Mouse (Mus musculus) neural tube, embryonic 15.5 days (tissue): ENCODE data around the gene Serpinf1. TPM values are rescaled to one million over a fixed set of nuclear protein-coding genes. Genes with fewer than 3 reads are reported as not detected.

Experiments
- ATAC-seq: fragments of 200-750 bp; cut with Nextera tagmentation; 2 replicates; pipeline ENCODE4 v1.8.0; 2017; ENCODE audit warnings: mild to moderate bottlenecking, moderate TSS enrichment, moderate library complexity; ENCODE audit not compliant: low FRiP score
- H3K27ac ChIP-seq: fragments of 300-500 bp; sonication (generic); replicated peaks from 2 replicates; pipeline ENCODE4 v1.5.1; 2015; ENCODE audit warnings: mild to moderate bottlenecking, inconsistent platforms
- H3K27me3 ChIP-seq: fragments of 300-500 bp; sonication (generic); replicated peaks from 2 replicates; pipeline ENCODE4 v1.6.1; 2015; ENCODE audit warnings: inconsistent platforms
- H3K36me3 ChIP-seq: fragments of 300-500 bp; sonication (generic); 2 replicates; pipeline ENCODE4 v1.6.1; 2015; ENCODE audit warnings: inconsistent platforms
- H3K4me1 ChIP-seq: fragments of 300-500 bp; sonication (generic); 2 replicates; pipeline ENCODE4 v1.6.1; 2015; ENCODE audit warnings: inconsistent platforms
- H3K4me2 ChIP-seq: fragments of 300-500 bp; sonication (generic); 2 replicates; pipeline ENCODE4 v1.6.1; 2015; ENCODE audit warnings: inconsistent platforms, mild to moderate bottlenecking, moderate library complexity
- H3K4me3 ChIP-seq: fragments of 300-500 bp; sonication (generic); replicated peaks from 2 replicates; pipeline ENCODE4 v1.5.1; 2015; ENCODE audit warnings: mild to moderate bottlenecking, inconsistent platforms
- H3K9ac ChIP-seq: fragments of 300-500 bp; sonication (generic); replicated peaks from 2 replicates; pipeline ENCODE4 v1.6.1; 2015; ENCODE audit warnings: mild to moderate bottlenecking, inconsistent platforms
- H3K9me3 ChIP-seq: fragments of 300-500 bp; sonication (generic); replicated peaks from 2 replicates; pipeline ENCODE4 v1.6.1; 2016; ENCODE audit warnings: inconsistent platforms
- WGBS: fragments of 180-500 bp; shearing (Covaris S2); methylation state at CpG from one replicate; pipeline ENCODE4 v1.1.7; 2015; ENCODE audit warnings: mixed read lengths; 5-methylcytosine and 5-hydroxymethylcytosine counted together
- polyA plus RNA-seq: library from polyadenylated mRNA; unstranded; fragments of >200 nt; fragmentation: Nextera tagmentation; extraction: Ambion mirVana; gene quantifications from 2 replicates; pipeline ENCODE4 v1.2.1, GENCODE M21; 2015

Serpinf1 gene
- polyA plus RNA-seq = 63.4 and 69.1 TPM in 2 replicates

- peak within 1 kb of the TSS; percentile 27 for H3K4me2 ChIP-seq
- no peak within 1 kb of the TSS for H3K27ac ChIP-seq
- 45% methylated on average over 10 of the region's 10 CpGs for WGBS
- no peaks in the 10 kb centered on the region for H3K36me3 ChIP-seq
- H3K4me1 ChIP-seq = no peaks in the 10 kb centered on the region
- H3K9me3 ChIP-seq = no peaks in the 10 kb centered on the region
- no peaks in the 10 kb centered on the region for H3K27me3 ChIP-seq
- no peak within 1 kb of the TSS for H3K9ac ChIP-seq
- peak within 1 kb of the TSS; percentile 20 for H3K4me3 ChIP-seq
- no peak for ATAC-seq
These were observed at the start of gene Serpinf1 for GRCm38 (mm10) chr11:75422013-75422792. Gene Serpinf1 (minus strand): TSS chr11:75422701.

- H3K9me3 ChIP-seq = no peaks in the 10 kb centered on the region
- H3K36me3 ChIP-seq = peaks cover 3% of the 10 kb centered on the region
- H3K27ac ChIP-seq = no peak overlapping the region
- no peak overlapping the region for H3K9ac ChIP-seq
- peaks cover 8% of the 10 kb centered on the region; the same call in 1 of the 2 replicates for H3K4me1 ChIP-seq
- no peak for ATAC-seq
- WGBS = 94% methylated on average over 3 of the region's 3 CpGs
- no peak overlapping the region for H3K4me2 ChIP-seq
- no peaks in the 10 kb centered on the region for H3K27me3 ChIP-seq
- no peak overlapping the region for H3K4me3 ChIP-seq
These were observed 48.2 kb upstream of the Serpinf1 start for GRCm38 (mm10) chr11:75470675-75471074.

DNA sequence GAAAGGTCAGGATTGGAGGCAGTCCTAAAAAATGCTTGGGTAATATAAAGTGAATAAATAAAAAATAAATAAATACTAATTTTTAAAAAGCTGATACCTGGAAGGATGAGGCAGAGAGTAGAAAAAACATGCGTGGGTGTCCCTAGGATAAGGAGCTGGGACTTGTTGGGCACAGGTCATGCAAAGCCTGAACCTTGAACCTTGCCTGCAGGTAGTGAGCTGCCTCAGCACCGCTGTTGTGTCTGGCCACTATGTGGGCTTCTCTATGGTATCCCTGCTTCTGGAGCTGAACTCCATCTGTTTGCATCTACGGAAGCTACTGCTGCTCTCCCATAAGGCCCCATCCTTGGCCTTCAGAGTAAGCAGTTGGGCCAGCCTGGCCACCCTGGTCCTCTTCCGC, 46.8 kb upstream of the Serpinf1 start:
- H3K27me3 ChIP-seq = no peaks in the 10 kb centered on the region
- no peak overlapping the region for H3K9ac ChIP-seq
- no peak overlapping the region for H3K4me2 ChIP-seq
- WGBS = 93% methylated on average over 4 of the region's 4 CpGs
- no peak overlapping the region for H3K4me3 ChIP-seq
- peaks cover 17% of the 10 kb centered on the region for H3K36me3 ChIP-seq
- no peak overlapping the region for H3K27ac ChIP-seq
- peaks cover 8% of the 10 kb centered on the region; the same call in 1 of the 2 replicates for H3K4me1 ChIP-seq
- no peaks in the 10 kb centered on the region for H3K9me3 ChIP-seq
- no peak for ATAC-seq

DNA sequence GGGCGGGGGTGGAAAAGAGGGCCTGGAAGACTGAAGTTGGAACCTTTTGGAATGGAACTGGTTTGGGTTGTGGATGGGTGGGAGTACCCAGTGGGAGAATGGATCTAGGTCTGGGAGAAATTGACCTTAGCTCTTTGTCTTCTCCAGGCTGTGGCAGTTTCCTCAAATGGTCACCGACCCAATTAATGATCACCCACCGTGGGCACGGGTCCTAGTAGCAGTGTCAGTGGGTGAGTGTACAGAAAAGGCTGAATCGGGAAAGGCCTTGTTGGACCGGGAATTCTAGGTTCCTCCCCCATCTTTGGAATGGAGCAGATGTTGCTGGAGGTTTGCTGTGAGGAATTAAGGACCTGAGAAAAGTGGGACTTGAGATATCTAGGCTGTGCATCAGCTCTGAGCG, 45.9 kb upstream of the Serpinf1 start:
- Histone ChIP-seq H3K9me3 (no peaks in the 10 kb centered on the region), H3K27me3 (no peaks in the 10 kb centered on the region), H3K4me2 (peak overlapping the region; percentile 64), H3K9ac (peak overlapping the region; percentile 40; the same call in 1 of the 2 replicates), H3K4me3 (peak overlapping the region; percentile 30), H3K4me1 (peaks cover 12% of the 10 kb centered on the region), H3K27ac (no peak overlapping the region), H3K36me3 (peaks cover 17% of the 10 kb centered on the region)
- 67% methylated on average over 7 of the region's 7 CpGs for WGBS
- ATAC-seq = no peak

- ATAC-seq = peak; percentile 50; the same call in 1 of the 2 replicates
- H3K36me3 ChIP-seq = peaks cover 17% of the 10 kb centered on the region
- H3K27me3 ChIP-seq = no peaks in the 10 kb centered on the region
- no peaks in the 10 kb centered on the region for H3K9me3 ChIP-seq
- H3K9ac ChIP-seq = peak overlapping the region; percentile 40; the same call in 1 of the 2 replicates
- peak overlapping the region; percentile 30 for H3K4me3 ChIP-seq
- H3K4me2 ChIP-seq = peak overlapping the region; percentile 64
- 19% methylated on average over 19 of the region's 19 CpGs for WGBS
- H3K4me1 ChIP-seq = peaks cover 19% of the 10 kb centered on the region
- no peak overlapping the region for H3K27ac ChIP-seq
These were observed 45.2 kb upstream of the Serpinf1 start for GRCm38 (mm10) chr11:75467512-75468215.

GRCm38 (mm10) chr11:75466731-75467505, 44.4 kb upstream of the Serpinf1 start:
- H3K4me2 ChIP-seq = no peak overlapping the region
- H3K9me3 ChIP-seq = no peaks in the 10 kb centered on the region
- H3K27ac ChIP-seq = no peak overlapping the region
- no peak overlapping the region for H3K9ac ChIP-seq
- no peaks in the 10 kb centered on the region for H3K27me3 ChIP-seq
- peaks cover 27% of the 10 kb centered on the region for H3K4me1 ChIP-seq
- peaks cover 17% of the 10 kb centered on the region for H3K36me3 ChIP-seq
- WGBS = 96% methylated on average over 4 of the region's 4 CpGs
- no peak overlapping the region for H3K4me3 ChIP-seq
- ATAC-seq = no peak

DNA sequence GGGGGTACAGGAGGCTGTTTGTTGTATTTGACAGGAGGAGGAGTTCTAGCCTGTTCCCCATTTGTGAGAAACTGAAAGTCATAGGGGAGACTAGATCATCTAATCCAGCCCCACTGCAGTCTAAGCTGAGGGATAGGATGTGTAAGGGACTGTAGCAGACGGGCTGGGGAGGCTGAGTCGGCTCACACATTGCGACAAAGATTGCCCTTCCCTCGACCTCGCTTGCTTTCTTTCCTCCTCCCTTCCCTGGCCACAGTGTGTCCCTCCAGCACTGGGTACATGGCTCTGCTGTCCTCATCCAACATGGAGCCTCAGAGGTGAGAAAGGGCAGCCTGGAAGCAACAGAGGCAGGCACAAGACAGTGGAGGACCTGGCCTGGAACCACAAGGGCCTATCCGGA, 42.5 kb upstream of the Serpinf1 start:
- H3K27ac ChIP-seq = no peak overlapping the region
- no peak overlapping the region for H3K4me2 ChIP-seq
- no peaks in the 10 kb centered on the region for H3K9me3 ChIP-seq
- WGBS = 88% methylated on average over 6 of the region's 6 CpGs
- H3K4me3 ChIP-seq = no peak overlapping the region
- H3K9ac ChIP-seq = no peak overlapping the region
- H3K4me1 ChIP-seq = peaks cover 35% of the 10 kb centered on the region
- H3K27me3 ChIP-seq = no peaks in the 10 kb centered on the region
- ATAC-seq = no peak
- H3K36me3 ChIP-seq = peaks cover 17% of the 10 kb centered on the region

GRCm38 (mm10) chr11:75464417-75464816, 41.9 kb upstream of the Serpinf1 start:
- H3K4me1 ChIP-seq = peaks cover 42% of the 10 kb centered on the region
- no peak overlapping the region for H3K27ac ChIP-seq
- no peak overlapping the region for H3K9ac ChIP-seq
- peaks cover 17% of the 10 kb centered on the region for H3K36me3 ChIP-seq
- no peaks in the 10 kb centered on the region for H3K27me3 ChIP-seq
- H3K4me2 ChIP-seq = no peak overlapping the region
- no peak for ATAC-seq
- WGBS = 91% methylated on average over 6 of the region's 6 CpGs
- H3K4me3 ChIP-seq = no peak overlapping the region
- H3K9me3 ChIP-seq = no peaks in the 10 kb centered on the region

- ATAC-seq = no peak
- Histone ChIP-seq H3K36me3 (peaks cover 17% of the 10 kb centered on the region), H3K27ac (no peak overlapping the region), H3K9ac (no peak overlapping the region), H3K4me2 (peak overlapping the region; percentile 99; the same call in 1 of the 2 replicates), H3K27me3 (no peaks in the 10 kb centered on the region), H3K9me3 (no peaks in the 10 kb centered on the region), H3K4me1 (peaks cover 42% of the 10 kb centered on the region), H3K4me3 (no peak overlapping the region)
- 74% methylated on average over 4 of the region's 4 CpGs for WGBS
These were observed 41.1 kb upstream of the Serpinf1 start for GRCm38 (mm10) chr11:75463624-75464023.

DNA sequence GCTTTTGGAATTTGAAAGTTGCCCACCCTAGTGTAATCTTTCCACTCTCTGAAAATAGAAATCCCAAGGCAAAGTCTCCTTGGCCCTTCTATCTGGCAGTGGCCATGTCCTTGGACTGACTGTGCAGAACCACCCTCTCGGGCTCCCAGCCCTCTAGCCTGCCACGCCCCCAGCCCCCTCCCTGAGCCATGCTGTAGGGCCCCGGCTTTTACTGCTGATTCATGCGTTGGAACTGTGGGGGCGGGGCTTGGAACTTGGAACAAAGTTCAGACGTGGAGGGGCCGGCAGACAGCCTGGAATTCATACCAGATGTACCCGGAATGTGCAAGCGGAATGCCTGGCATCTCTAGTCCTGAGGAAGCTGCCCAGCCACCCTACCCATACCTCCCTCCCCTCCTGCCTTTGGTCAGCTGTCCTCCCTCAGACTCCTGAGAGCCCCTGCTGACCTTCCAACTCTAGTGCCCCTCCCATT, 40.4 kb upstream of the Serpinf1 start:
- H3K9me3 ChIP-seq = no peaks in the 10 kb centered on the region
- H3K9ac ChIP-seq = no peak overlapping the region
- ATAC-seq = no peak
- H3K4me3 ChIP-seq = peak overlapping the region; percentile 86
- H3K27ac ChIP-seq = peak overlapping the region; percentile 80; the same call in 1 of the 2 replicates
- H3K4me1 ChIP-seq = peaks cover 39% of the 10 kb centered on the region
- no peaks in the 10 kb centered on the region for H3K27me3 ChIP-seq
- WGBS = 4% methylated on average over 9 of the region's 9 CpGs
- H3K36me3 ChIP-seq = peaks cover 17% of the 10 kb centered on the region
- H3K4me2 ChIP-seq = peak overlapping the region; percentile 99

DNA sequence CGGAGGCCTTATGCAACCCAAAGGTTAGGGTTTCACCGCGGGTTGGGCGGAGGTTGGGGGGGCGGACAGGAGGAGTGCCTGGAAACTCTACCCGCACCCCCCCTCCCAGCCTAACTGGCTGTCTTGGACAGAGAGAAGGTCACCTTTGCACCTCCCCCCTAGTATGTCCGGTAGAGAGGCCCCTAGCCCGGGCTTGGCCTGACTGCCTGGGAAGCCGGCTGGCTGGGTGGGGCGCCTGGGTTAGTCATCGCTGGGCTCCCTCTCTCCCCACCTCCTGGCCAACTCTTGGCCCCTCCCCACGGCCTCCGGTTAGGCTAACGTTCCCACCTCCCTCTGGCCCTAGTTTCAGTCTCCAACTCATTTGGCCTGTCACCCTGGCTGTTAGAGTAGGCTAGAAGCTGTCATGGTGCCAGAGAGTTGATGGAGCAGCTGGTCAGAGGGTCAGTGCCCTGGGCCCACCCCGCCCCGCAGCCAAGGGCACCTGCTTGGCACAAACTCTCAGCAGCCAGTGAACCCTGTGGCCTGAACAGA, 39.8 kb upstream of the Serpinf1 start:
- Histone ChIP-seq H3K27me3 (no peaks in the 10 kb centered on the region), H3K4me1 (peaks cover 34% of the 10 kb centered on the region), H3K9me3 (no peaks in the 10 kb centered on the region), H3K4me3 (peak overlapping the region; percentile 86), H3K9ac (peak overlapping the region; percentile 74), H3K27ac (peak overlapping the region; percentile 80), H3K4me2 (peak overlapping the region; percentile 99), H3K36me3 (peaks cover 17% of the 10 kb centered on the region)
- ATAC-seq = no peak
- WGBS = 6% methylated on average over 16 of the region's 16 CpGs
